Mouse (Mus musculus) midbrain, embryonic 11.5 days (tissue): Measurements from ENCODE around the gene Vpreb1. TPM values are rescaled to one million over a fixed set of nuclear protein-coding genes. Genes with fewer than 3 reads are reported as not detected.

Experiments used
- ATAC-seq: fragments of 200-750 bp; cut with Nextera tagmentation; 2 replicates; pipeline ENCODE4 v1.8.0; 2017; ENCODE audit warnings: moderate TSS enrichment, moderate library complexity; ENCODE audit not compliant: low FRiP score
- DNase-seq: peaks from one replicate; pipeline ENCODE4 v3.0.0; 2015; ENCODE audit warnings: low spot score; ENCODE audit errors: missing footprints
- H3K27ac ChIP-seq: fragments of 300-500 bp; sonication (generic); 2 replicates; pipeline ENCODE4 v1.5.1; 2014; ENCODE audit warnings: low read depth, low read length
- H3K27me3 ChIP-seq: fragments of 300-500 bp; sonication (generic); 2 replicates; pipeline ENCODE4 v1.6.1; 2014; ENCODE audit warnings: mild to moderate bottlenecking, low read length, moderate library complexity, mixed read lengths; ENCODE audit not compliant: control insufficient read depth, insufficient read depth
- H3K36me3 ChIP-seq: fragments of 300-500 bp; sonication (generic); 2 replicates; pipeline ENCODE4 v1.6.1; 2014; ENCODE audit warnings: mild to moderate bottlenecking, low read length, moderate library complexity, mixed read lengths; ENCODE audit not compliant: control insufficient read depth, insufficient read depth
- H3K4me1 ChIP-seq: fragments of 300-500 bp; sonication (generic); 2 replicates; pipeline ENCODE4 v1.6.1; 2014; ENCODE audit warnings: low read length; ENCODE audit not compliant: control insufficient read depth, insufficient read depth
- H3K4me2 ChIP-seq: fragments of 300-500 bp; sonication (generic); 2 replicates; pipeline ENCODE4 v1.6.1; 2014; ENCODE audit warnings: mild to moderate bottlenecking, moderate library complexity
- H3K4me3 ChIP-seq: fragments of 300-500 bp; sonication (generic); 2 replicates; pipeline ENCODE4 v1.5.1; 2014; ENCODE audit warnings: low read depth, low read length
- H3K9ac ChIP-seq: fragments of 300-500 bp; sonication (generic); 2 replicates; pipeline ENCODE4 v1.6.1; 2014; ENCODE audit warnings: low read length
- H3K9me3 ChIP-seq: fragments of 300-500 bp; sonication (generic); 2 replicates; pipeline ENCODE4 v1.6.1; 2016; ENCODE audit warnings: low read length; ENCODE audit not compliant: control insufficient read depth
- WGBS: fragments of 180-500 bp; shearing (Covaris S2); extraction: QIAGEN DNeasy Blood & Tissue Kit; methylation state at CpG from one replicate; pipeline ENCODE4 v1.1.7; 2014; 5-methylcytosine and 5-hydroxymethylcytosine counted together
- polyA plus RNA-seq: library from polyadenylated mRNA; unstranded; fragments of >200 nt; fragmentation: Nextera tagmentation; extraction: Ambion mirVana; gene quantifications from 2 replicates; pipeline ENCODE4 v1.2.1, GENCODE M21; 2014

Vpreb1 gene
- polyA plus RNA-seq, 1 experiment from 2014 or later, result 0.96 TPM

- ATAC-seq (peak; percentile 94), DNase-seq (peak; percentile 100)
- peak within 1 kb of the TSS; percentile 86 for H3K4me2 ChIP-seq
- H3K9me3 ChIP-seq, result no peaks in the 10 kb centered on the region
- peak within 1 kb of the TSS; percentile 75 for H3K9ac ChIP-seq
- WGBS, result 1% methylated on average over 29 of the region's 29 CpGs
- peaks cover 10% of the 10 kb centered on the region for H3K4me1 ChIP-seq
- peak within 1 kb of the TSS; percentile 63 for H3K4me3 ChIP-seq
- H3K27ac ChIP-seq, result no peak within 1 kb of the TSS
- H3K27me3 ChIP-seq, result no peaks in the 10 kb centered on the region
- peaks cover 3% of the 10 kb centered on the region; the same call in 1 of the 2 replicates for H3K36me3 ChIP-seq
Measured at GRCm38 (mm10) chr16:16896382-16897055, 25.9 kb upstream of the Vpreb1 start, which contains the start of gene Ppm1f. Gene Ppm1f, plus strand, starts transcription at chr16:16896469.

- 27% methylated on average over 4 of the region's 4 CpGs for WGBS
- no peak overlapping the region for H3K27ac ChIP-seq
- peak overlapping the region; percentile 63; the same call in 1 of the 2 replicates for H3K4me3 ChIP-seq
- peak overlapping the region; percentile 75; the same call in 1 of the 2 replicates for H3K9ac ChIP-seq
- H3K4me2 ChIP-seq, result no peak overlapping the region
- no peak for ATAC-seq
- H3K27me3 ChIP-seq, result no peaks in the 10 kb centered on the region
- peaks cover 10% of the 10 kb centered on the region for H3K4me1 ChIP-seq
- H3K36me3 ChIP-seq, result peaks cover 3% of the 10 kb centered on the region
- DNase-seq, result peak; percentile 83
- H3K9me3 ChIP-seq, result no peaks in the 10 kb centered on the region
Measured at GRCm38 (mm10) chr16:16896015-16896381, 25.4 kb upstream of the Vpreb1 start.

GRCm38 (mm10) chr16:16892366-16892765 lies 21.7 kb upstream of the Vpreb1 start:
- H3K4me1 ChIP-seq, result peaks cover 7% of the 10 kb centered on the region
- H3K9me3 ChIP-seq, result no peaks in the 10 kb centered on the region
- no peak overlapping the region for H3K27ac ChIP-seq
- WGBS, result 92% methylated on average over 7 of the region's 7 CpGs
- peaks cover 16% of the 10 kb centered on the region for H3K36me3 ChIP-seq
- H3K9ac ChIP-seq, result no peak overlapping the region
- H3K4me3 ChIP-seq, result no peak overlapping the region
- DNase-seq, result no peak
- no peaks in the 10 kb centered on the region for H3K27me3 ChIP-seq
- no peak for ATAC-seq
- no peak overlapping the region for H3K4me2 ChIP-seq

- Histone ChIP-seq H3K9ac (no peak overlapping the region), H3K27me3 (no peaks in the 10 kb centered on the region), H3K4me1 (no peaks in the 10 kb centered on the region), H3K36me3 (peaks cover 27% of the 10 kb centered on the region), H3K27ac (no peak overlapping the region), H3K9me3 (no peaks in the 10 kb centered on the region), H3K4me3 (no peak overlapping the region), H3K4me2 (no peak overlapping the region)
- 88% methylated on average over 1 of the region's 1 CpGs for WGBS
- ATAC-seq (no peak), DNase-seq (no peak)
Measured at GRCm38 (mm10) chr16:16888341-16888740, 17.7 kb upstream of the Vpreb1 start.

GRCm38 (mm10) chr16:16879025-16879424 lies 8.4 kb upstream of the Vpreb1 start:
- no peak overlapping the region for H3K27ac ChIP-seq
- no peaks in the 10 kb centered on the region for H3K4me1 ChIP-seq
- ATAC-seq, result no peak
- H3K9ac ChIP-seq, result no peak overlapping the region
- H3K4me3 ChIP-seq, result no peak overlapping the region
- H3K9me3 ChIP-seq, result peaks cover 8% of the 10 kb centered on the region; the same call in 1 of the 2 replicates
- H3K27me3 ChIP-seq, result no peaks in the 10 kb centered on the region
- peaks cover 19% of the 10 kb centered on the region for H3K36me3 ChIP-seq
- 90% methylated on average over 5 of the region's 5 CpGs for WGBS
- DNase-seq, result no peak
- H3K4me2 ChIP-seq, result no peak overlapping the region

DNA sequence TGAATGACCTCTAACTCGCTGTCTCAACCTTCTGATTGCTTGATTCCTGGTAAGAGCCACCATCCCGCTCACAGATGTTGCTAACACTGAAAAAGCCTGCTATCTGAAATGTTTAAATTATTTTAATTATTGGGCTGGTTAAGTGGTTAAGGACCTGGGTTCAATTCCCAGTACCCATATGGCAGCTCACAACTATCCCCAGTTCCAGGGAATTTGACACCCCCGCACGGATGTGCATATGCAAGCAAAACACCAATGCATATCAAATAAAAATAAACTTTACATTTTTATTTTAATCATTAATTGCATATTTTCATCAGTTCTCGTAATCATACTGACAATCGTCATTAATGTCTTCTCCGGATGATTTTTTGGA lies 414 bp downstream of the Vpreb1 start:
- Histone ChIP-seq H3K4me3 (peak overlapping the region; percentile 64), H3K9me3 (no peaks in the 10 kb centered on the region), H3K4me1 (peaks cover 6% of the 10 kb centered on the region; the same call in 1 of the 2 replicates), H3K4me2 (peak overlapping the region; percentile 35; the same call in 1 of the 2 replicates), H3K9ac (peak overlapping the region; percentile 36; the same call in 1 of the 2 replicates), H3K36me3 (no peaks in the 10 kb centered on the region), H3K27ac (no peak overlapping the region), H3K27me3 (no peaks in the 10 kb centered on the region)
- DNase-seq (no peak), ATAC-seq (peak; percentile 73)
- 39% methylated on average over 7 of the region's 7 CpGs for WGBS

- Histone ChIP-seq H3K9me3 (no peaks in the 10 kb centered on the region), H3K9ac (no peak overlapping the region), H3K4me2 (no peak overlapping the region), H3K36me3 (no peaks in the 10 kb centered on the region), H3K27me3 (no peaks in the 10 kb centered on the region), H3K4me1 (no peaks in the 10 kb centered on the region), H3K4me3 (no peak overlapping the region), H3K27ac (no peak overlapping the region)
- ATAC-seq, result no peak
- DNase-seq, result no peak
- 62% methylated on average over 4 of the region's 5 CpGs for WGBS
Measured at GRCm38 (mm10) chr16:16865696-16866561, 4.7 kb downstream of the Vpreb1 start.

DNA sequence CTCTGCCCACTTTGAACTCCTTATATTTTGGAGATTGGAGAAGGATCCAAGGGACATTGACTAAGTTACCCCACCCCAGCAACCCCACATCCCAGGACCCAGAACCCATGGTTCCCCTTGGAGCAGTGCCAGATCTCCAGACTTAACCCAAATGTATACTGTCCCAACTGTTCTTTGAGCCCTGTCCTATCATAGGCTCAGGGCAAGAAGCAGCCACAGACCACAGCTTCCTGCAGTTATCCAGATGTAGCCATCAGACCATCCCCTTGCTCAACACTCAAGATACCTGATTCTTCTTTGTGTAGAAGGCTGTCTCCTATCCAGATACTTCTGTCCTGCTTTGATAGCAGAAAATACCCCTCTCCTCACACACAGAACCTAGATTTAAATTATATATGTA lies 5.4 kb downstream of the Vpreb1 start:
- Histone ChIP-seq H3K36me3 (no peaks in the 10 kb centered on the region), H3K9ac (no peak overlapping the region), H3K27ac (no peak overlapping the region), H3K4me1 (no peaks in the 10 kb centered on the region), H3K27me3 (no peaks in the 10 kb centered on the region), H3K9me3 (no peaks in the 10 kb centered on the region), H3K4me2 (no peak overlapping the region), H3K4me3 (no peak overlapping the region)
- ATAC-seq (no peak), DNase-seq (no peak)

DNA sequence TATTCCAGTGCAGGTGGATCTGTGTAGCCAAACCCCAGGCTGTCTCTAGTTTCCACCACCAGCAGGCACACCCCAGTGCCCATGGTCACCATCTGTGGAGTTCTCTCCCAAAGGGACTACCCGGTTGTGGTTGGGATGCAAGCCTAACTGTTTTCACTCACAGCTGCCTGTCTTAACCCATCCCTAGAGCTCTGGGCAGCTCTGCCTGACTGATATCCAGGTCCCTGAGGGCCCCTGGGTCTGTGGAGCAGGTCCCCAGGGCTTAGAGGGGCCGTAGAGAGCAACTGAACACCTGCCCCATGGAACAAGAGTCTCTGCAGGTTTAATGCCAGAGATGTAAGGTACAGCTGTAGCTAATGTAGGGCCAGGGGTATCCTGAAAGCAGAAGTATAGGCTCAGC lies 6.7 kb downstream of the Vpreb1 start, which contains the start of gene Igll1:
Gene Igll1, minus strand, starts transcription at position 8 of the 400 bp plus-strand sequence.
- H3K4me2 ChIP-seq, result no peak within 1 kb of the TSS
- ATAC-seq (no peak), DNase-seq (no peak)
- H3K4me3 ChIP-seq, result no peak within 1 kb of the TSS
- no peaks in the 10 kb centered on the region for H3K9me3 ChIP-seq
- no peaks in the 10 kb centered on the region for H3K36me3 ChIP-seq
- no peaks in the 10 kb centered on the region for H3K27me3 ChIP-seq
- no peaks in the 10 kb centered on the region for H3K4me1 ChIP-seq
- 66% methylated on average over 2 of the region's 2 CpGs for WGBS
- H3K9ac ChIP-seq, result no peak within 1 kb of the TSS
- no peak within 1 kb of the TSS for H3K27ac ChIP-seq
